Mouse (Mus musculus) heart, postnatal 0 days (tissue): ENCODE measurements around the gene Neurl1a.

Experiments
- CTCF ChIP-seq: IDR thresholded peaks from 2 replicates; pipeline ENCODE4 v1.5.1; 2016; ENCODE audit warnings: antibody characterized with exemption, control low read depth, low read depth
- EP300 ChIP-seq: IDR thresholded peaks from 2 replicates; pipeline ENCODE4 v1.6.1; 2016; ENCODE audit warnings: antibody characterized with exemption, low read depth

GRCm38 (mm10) chr19:47212401-47212800, 33.8 kb downstream of the Neurl1a start:
- TF ChIP-seq CTCF (no peak), EP300 (no peak)
